Mouse (Mus musculus) hindbrain, embryonic 16.5 days (tissue): ENCODE results near the gene Setdb2. TPM values are rescaled to one million over a fixed set of nuclear protein-coding genes. Genes with fewer than 3 reads are reported as not detected.

Experiments
- ATAC-seq: fragments of 200-750 bp; cut with Nextera tagmentation; 2 replicates; pipeline ENCODE4 v1.8.0; 2017; ENCODE audit warnings: moderate TSS enrichment, moderate library complexity
- H3K27ac ChIP-seq: fragments of 300-500 bp; sonication (generic); 2 replicates; pipeline ENCODE4 v1.5.1; 2014; ENCODE audit warnings: low read depth, mild to moderate bottlenecking, control low read depth, low read length, moderate library complexity
- H3K27me3 ChIP-seq: fragments of 300-500 bp; sonication (generic); replicated peaks from 2 replicates; pipeline ENCODE4 v1.6.1; 2014; ENCODE audit warnings: low read length; ENCODE audit not compliant: control insufficient read depth, insufficient read depth
- H3K36me3 ChIP-seq: fragments of 300-500 bp; sonication (generic); 2 replicates; pipeline ENCODE4 v1.6.1; 2014; ENCODE audit warnings: mild to moderate bottlenecking, low read length, moderate library complexity, mixed read lengths; ENCODE audit not compliant: control insufficient read depth, insufficient read depth
- H3K4me1 ChIP-seq: fragments of 300-500 bp; sonication (generic); 2 replicates; pipeline ENCODE4 v1.6.1; 2014; ENCODE audit warnings: low read depth, low read length; ENCODE audit not compliant: control insufficient read depth, insufficient read depth
- H3K4me2 ChIP-seq: fragments of 300-500 bp; sonication (generic); 2 replicates; pipeline ENCODE4 v1.6.1; 2014; ENCODE audit warnings: mild to moderate bottlenecking, low read length, control low read depth, moderate library complexity
- H3K4me3 ChIP-seq: fragments of 300-500 bp; sonication (generic); 2 replicates; pipeline ENCODE4 v1.5.1; 2014; ENCODE audit warnings: mild to moderate bottlenecking, low read length, control low read depth, moderate library complexity
- H3K9ac ChIP-seq: fragments of 300-500 bp; sonication (generic); 2 replicates; pipeline ENCODE4 v1.6.1; 2014; ENCODE audit warnings: low read depth, mild to moderate bottlenecking, control low read depth, low read length, moderate library complexity
- H3K9me3 ChIP-seq: fragments of 300-500 bp; sonication (generic); 2 replicates; pipeline ENCODE4 v1.6.1; 2014; ENCODE audit warnings: mild to moderate bottlenecking, low read length, moderate library complexity; ENCODE audit not compliant: control insufficient read depth
- WGBS: fragments of 180-500 bp; shearing (Covaris S2); extraction: QIAGEN DNeasy Blood & Tissue Kit; methylation state at CpG from one replicate; pipeline ENCODE4 v1.1.7; 2014; 5-methylcytosine and 5-hydroxymethylcytosine counted together
- polyA plus RNA-seq: library from polyadenylated mRNA; unstranded; fragments of >200 nt; fragmentation: Nextera tagmentation; extraction: Ambion mirVana; gene quantifications from 2 replicates; pipeline ENCODE4 v1.2.1, GENCODE M21; 2015

The Setdb2 gene
- polyA plus RNA-seq: 4.4 and 6.0 TPM in 2 replicates

GRCm38 (mm10) chr14:59440558-59441471 is at the start of gene Setdb2, which contains the start of gene Cab39l:
Gene Setdb2, minus strand, starts transcription at chr14:59440884.
Gene Cab39l, plus strand, starts transcription at chr14:59440972.
- Histone ChIP-seq H3K9me3 (no peaks in the 10 kb centered on the region), H3K36me3 (no peaks in the 10 kb centered on the region), H3K4me1 (peaks cover 6% of the 10 kb centered on the region), H3K4me2 (peak within 1 kb of the TSS; percentile 87), H3K4me3 (peak within 1 kb of the TSS; percentile 97), H3K9ac (peak within 1 kb of the TSS; percentile 87), H3K27me3 (no peaks in the 10 kb centered on the region), H3K27ac (peak within 1 kb of the TSS; percentile 84)
- peak; percentile 100 for ATAC-seq
- under 1% methylated on average over 66 of the region's 66 CpGs for WGBS

DNA sequence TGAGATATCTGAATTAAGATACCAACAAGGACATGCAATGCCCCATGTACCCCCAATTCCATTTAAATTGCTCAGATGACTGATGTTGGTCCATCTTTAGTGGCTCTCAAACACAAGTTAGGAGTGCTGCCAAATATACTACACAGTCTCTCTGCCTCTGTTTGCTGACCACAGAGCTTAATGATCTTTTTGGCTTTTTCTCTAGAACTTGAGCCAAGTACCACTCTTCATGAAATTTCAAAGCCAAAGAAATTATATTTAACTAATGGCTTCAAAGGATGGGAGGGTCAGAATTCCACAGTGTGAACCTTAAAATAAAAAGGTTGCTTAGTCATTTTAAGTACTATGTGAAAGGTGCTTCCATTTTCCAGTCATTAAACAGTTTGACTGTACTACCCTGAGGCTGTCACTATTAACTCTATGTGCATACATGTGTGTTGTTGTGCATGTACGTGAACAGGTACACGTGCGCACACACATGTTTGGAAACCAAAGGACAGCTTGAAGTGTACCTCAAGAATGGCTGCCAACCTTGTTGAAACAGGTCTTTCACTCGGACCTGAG is 44.6 kb upstream of the Setdb2 start:
- no peak overlapping the region for H3K4me3 ChIP-seq
- no peak overlapping the region for H3K27ac ChIP-seq
- no peaks in the 10 kb centered on the region for H3K4me1 ChIP-seq
- H3K9ac ChIP-seq: no peak overlapping the region
- 94% methylated on average over 4 of the region's 4 CpGs for WGBS
- no peaks in the 10 kb centered on the region for H3K27me3 ChIP-seq
- no peaks in the 10 kb centered on the region for H3K36me3 ChIP-seq
- no peak for ATAC-seq
- no peak overlapping the region for H3K4me2 ChIP-seq
- no peaks in the 10 kb centered on the region for H3K9me3 ChIP-seq

DNA sequence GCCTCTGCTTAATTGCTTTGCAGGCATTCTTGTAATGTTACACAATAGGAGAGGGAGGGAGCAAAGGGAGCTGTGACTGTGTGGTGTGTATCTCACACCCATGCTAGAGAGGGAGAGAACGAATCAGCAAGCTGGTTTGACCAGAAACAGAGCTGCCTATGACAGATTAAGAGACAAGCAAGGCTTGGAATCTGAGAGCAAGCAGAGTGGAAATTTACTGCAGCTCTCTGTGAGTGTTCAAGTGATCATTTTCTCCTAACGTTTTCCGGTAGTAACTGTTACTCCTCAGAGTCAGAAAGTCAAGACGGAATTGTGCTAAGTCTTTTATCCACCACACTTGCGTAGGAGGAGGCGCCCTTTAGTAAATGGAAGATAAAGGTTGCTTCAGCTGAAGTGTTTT is 38.0 kb upstream of the Setdb2 start:
- H3K4me3 ChIP-seq: no peak overlapping the region
- H3K27ac ChIP-seq: no peak overlapping the region
- ATAC-seq: no peak
- H3K27me3 ChIP-seq: no peaks in the 10 kb centered on the region
- H3K4me2 ChIP-seq: no peak overlapping the region
- H3K9me3 ChIP-seq: no peaks in the 10 kb centered on the region
- WGBS: 58% methylated on average over 6 of the region's 6 CpGs
- H3K4me1 ChIP-seq: no peaks in the 10 kb centered on the region
- no peak overlapping the region for H3K9ac ChIP-seq
- H3K36me3 ChIP-seq: no peaks in the 10 kb centered on the region

DNA sequence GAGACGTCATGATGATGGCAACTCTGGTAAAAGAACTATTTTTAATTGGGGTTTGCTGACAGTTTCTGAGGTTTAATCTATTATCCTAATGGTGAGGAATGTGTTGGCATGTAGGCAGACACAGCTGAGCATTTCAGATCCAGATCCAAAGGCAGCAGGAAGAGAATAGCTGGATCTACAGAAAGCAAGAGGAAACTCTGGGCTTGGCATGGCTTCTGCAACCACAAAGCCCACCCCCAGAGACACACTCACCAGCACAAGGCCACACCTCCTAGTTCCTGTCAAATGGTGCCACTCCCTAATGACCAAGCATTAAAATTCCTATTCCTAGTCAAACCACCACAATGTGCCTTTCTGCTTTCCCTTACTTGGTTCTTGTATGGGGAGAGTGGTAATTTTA is 30.1 kb upstream of the Setdb2 start:
- Histone ChIP-seq H3K36me3 (no peaks in the 10 kb centered on the region), H3K4me1 (no peaks in the 10 kb centered on the region), H3K4me2 (no peak overlapping the region), H3K27ac (no peak overlapping the region), H3K27me3 (no peaks in the 10 kb centered on the region), H3K4me3 (no peak overlapping the region), H3K9me3 (no peaks in the 10 kb centered on the region), H3K9ac (no peak overlapping the region)
- no peak for ATAC-seq
- WGBS: 86% methylated on average over 1 of the region's 1 CpGs

GRCm38 (mm10) chr14:59467798-59468197 is 27.1 kb upstream of the Setdb2 start:
- no peak for ATAC-seq
- H3K4me1 ChIP-seq: no peaks in the 10 kb centered on the region
- no peak overlapping the region for H3K9ac ChIP-seq
- H3K9me3 ChIP-seq: no peaks in the 10 kb centered on the region
- no peaks in the 10 kb centered on the region for H3K36me3 ChIP-seq
- H3K4me3 ChIP-seq: no peak overlapping the region
- 78% methylated on average over 1 of the region's 1 CpGs for WGBS
- no peaks in the 10 kb centered on the region for H3K27me3 ChIP-seq
- no peak overlapping the region for H3K27ac ChIP-seq
- H3K4me2 ChIP-seq: no peak overlapping the region

- Histone ChIP-seq H3K36me3 (no peaks in the 10 kb centered on the region), H3K4me2 (no peak overlapping the region), H3K4me3 (no peak overlapping the region), H3K9me3 (no peaks in the 10 kb centered on the region), H3K27me3 (no peaks in the 10 kb centered on the region), H3K4me1 (no peaks in the 10 kb centered on the region), H3K9ac (no peak overlapping the region), H3K27ac (no peak overlapping the region)
- WGBS: 97% methylated on average over 2 of the region's 2 CpGs
- ATAC-seq: no peak
Measured at GRCm38 (mm10) chr14:59466503-59466902, 25.8 kb upstream of the Setdb2 start.

DNA sequence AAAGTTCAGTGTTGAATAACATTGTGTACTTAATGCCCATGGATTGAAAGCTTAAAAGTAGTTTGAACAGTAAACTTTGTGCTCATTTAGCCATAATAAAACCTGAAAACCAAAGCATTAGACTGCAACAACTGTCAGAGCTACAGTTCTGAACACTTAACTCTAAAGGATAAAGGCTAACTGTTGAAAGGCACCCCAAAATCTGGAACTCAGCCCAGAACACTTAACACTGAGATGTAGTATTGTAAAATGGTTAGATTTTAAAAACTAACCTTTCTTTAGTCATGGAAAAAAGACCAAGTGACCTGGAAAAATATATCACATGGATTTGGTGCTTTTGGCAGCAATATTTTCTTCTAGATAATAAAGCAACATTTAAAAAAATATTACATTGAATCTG is 7.3 kb upstream of the Setdb2 start:
- no peak overlapping the region for H3K27ac ChIP-seq
- no peak for ATAC-seq
- no peak overlapping the region for H3K4me2 ChIP-seq
- H3K9ac ChIP-seq: no peak overlapping the region
- no peak overlapping the region for H3K4me3 ChIP-seq
- no peaks in the 10 kb centered on the region for H3K36me3 ChIP-seq
- H3K4me1 ChIP-seq: no peaks in the 10 kb centered on the region
- H3K9me3 ChIP-seq: no peaks in the 10 kb centered on the region
- H3K27me3 ChIP-seq: no peaks in the 10 kb centered on the region

GRCm38 (mm10) chr14:59445421-59445820 is 4.7 kb upstream of the Setdb2 start:
- Histone ChIP-seq H3K4me3 (no peak overlapping the region), H3K27ac (no peak overlapping the region), H3K9me3 (no peaks in the 10 kb centered on the region), H3K27me3 (no peaks in the 10 kb centered on the region), H3K4me2 (no peak overlapping the region), H3K9ac (no peak overlapping the region), H3K36me3 (no peaks in the 10 kb centered on the region), H3K4me1 (no peaks in the 10 kb centered on the region)
- no peak for ATAC-seq
- 90% methylated on average over 1 of the region's 1 CpGs for WGBS

GRCm38 (mm10) chr14:59441472-59441805 is 755 bp upstream of the Setdb2 start:
- peak overlapping the region; percentile 84 for H3K27ac ChIP-seq
- H3K4me2 ChIP-seq: peak overlapping the region; percentile 79
- ATAC-seq: no peak
- H3K9ac ChIP-seq: peak overlapping the region; percentile 87
- H3K27me3 ChIP-seq: no peaks in the 10 kb centered on the region
- no peaks in the 10 kb centered on the region for H3K36me3 ChIP-seq
- H3K4me3 ChIP-seq: peak overlapping the region; percentile 97
- H3K4me1 ChIP-seq: peaks cover 6% of the 10 kb centered on the region
- H3K9me3 ChIP-seq: no peaks in the 10 kb centered on the region
- whole genome bisulfite sequencing: 13% methylated on average over 6 of the region's 6 CpGs
